Mouse (Mus musculus) embryonic stem cell, embryonic (primary cell): ENCODE data around the gene Cyp4f17.
"Not testable (repeated sequence)": the region's sequence is repeated elsewhere in the genome, so short reads cannot be mapped to it uniquely, and the experiment has no call there.

Experiments used
- CTCF ChIA-PET, 4 experiments: fragments of 300-600 bp in 2 of 4; fragments of 350-600 bp in 2 of 4; sonication (Branson Sonifier 250); formaldehyde crosslinking; loops; one replicate each; lab custom pipeline; 2022; ENCODE audit warnings: inconsistent platforms in 2 of 4; lab: Charles Lee
- POLR2A ChIA-PET, 4 experiments: fragments of 300-600 bp in 2 of 4; fragments of 350-600 bp in 2 of 4; sonication (Branson Sonifier 250); formaldehyde crosslinking; loops; one replicate each; lab custom pipeline; 2022; ENCODE audit warnings: antibody characterized with exemption in 4 of 4, inconsistent platforms in 1 of 4; lab: Charles Lee

The Cyp4f17 gene

DNA sequence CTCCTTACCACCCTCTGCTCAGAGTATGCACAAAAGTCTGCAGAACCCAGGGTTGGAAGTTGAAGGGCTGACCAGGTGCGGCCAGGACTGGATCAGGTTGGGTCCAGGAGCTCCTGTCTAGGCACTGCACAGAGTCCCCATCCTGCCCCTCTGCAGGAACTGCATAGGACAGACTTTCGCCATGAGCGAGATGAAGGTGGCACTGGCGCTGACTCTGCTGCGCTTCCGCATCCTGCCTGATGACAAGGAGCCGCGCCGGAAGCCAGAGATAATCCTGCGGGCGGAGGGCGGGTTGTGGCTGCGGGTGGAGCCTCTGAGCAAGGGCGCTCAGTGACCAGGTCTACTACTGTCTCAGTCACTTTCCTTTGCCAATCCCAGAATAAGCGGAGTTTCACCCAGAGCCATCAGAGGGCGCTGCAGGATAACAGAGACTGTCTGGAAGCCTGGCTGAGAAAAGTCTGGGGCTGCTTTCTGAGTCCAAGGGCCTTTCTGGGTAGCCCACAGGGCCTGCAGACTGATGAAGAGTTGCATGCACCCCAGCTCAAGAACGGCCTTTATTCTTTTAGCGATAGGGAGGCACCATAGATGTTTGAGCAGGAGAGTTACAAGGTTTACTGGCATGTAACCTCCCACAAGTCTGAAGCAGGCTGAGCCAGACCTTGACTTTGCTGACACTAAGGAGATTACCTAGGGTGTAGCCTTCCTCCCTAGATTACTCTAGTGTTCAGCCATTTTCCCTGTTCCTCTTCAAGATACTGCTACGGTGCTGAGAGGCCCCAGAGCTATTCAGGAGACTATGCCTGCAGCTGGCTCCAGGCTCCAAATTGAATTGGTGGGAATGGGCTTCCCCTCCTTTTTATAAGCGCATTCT, 45.3 kb downstream of the Cyp4f17 start:
- CTCF ChIA-PET = interaction anchor here (0.6 to 2.3 kb wide), 13 partner anchors 22 to 442 kb away, joined by 3 to 9 read pairs (median 5); partner anchors contain the start of genes Zfp472 (in 1 of the 4) and Zfp952 (in 1 of the 4)
- POLR2A ChIA-PET = interaction anchor here in 2 of 4 experiments (0.6 to 3.0 kb wide), 5 partner anchors 12 to 441 kb away, joined by 3 to 8 read pairs (median 4); partner anchors contain the start of gene Zfp952 (in 1 of the 2)

GRCm38 (mm10) chr17:32553016-32553415, 47.2 kb downstream of the Cyp4f17 start:
- CTCF ChIA-PET = interaction anchor here (0.5 to 1.3 kb wide), 10 partner anchors 22 to 439 kb away, joined by 3 to 6 read pairs (median 4); partner anchors contain the start of gene Zfp952 (in 1 of the 4)
- POLR2A ChIA-PET = interaction anchor here in 3 of 4 experiments (0.9 to 3.0 kb wide), 6 partner anchors 11 to 439 kb away, joined by 3 to 8 read pairs (median 3); partner anchors contain the start of genes Cyp4f13 (in 1 of the 3) and Zfp952 (in 1 of the 3)

DNA sequence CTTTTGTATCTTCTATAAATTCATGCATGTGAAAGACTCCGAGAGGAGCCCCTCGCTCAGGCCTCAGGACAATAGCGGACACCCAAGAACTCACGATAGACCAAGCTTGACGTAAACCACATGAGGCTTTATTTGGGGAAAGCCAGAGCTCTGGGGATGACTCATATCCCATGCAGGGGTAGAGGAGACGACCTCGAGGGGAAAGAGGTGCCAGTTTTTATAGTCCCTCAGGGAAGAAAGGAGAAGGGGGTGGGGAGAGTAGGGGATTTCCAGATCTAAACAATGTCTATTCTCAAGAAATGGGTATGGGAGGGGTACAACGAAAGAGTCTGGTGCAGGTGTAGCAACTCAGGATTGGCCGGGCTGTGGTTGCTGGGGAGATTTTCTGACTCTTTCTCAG, 48.5 kb downstream of the Cyp4f17 start:
- CTCF ChIA-PET = interaction anchor here in 1 of 4 experiments (0.6 kb wide), 1 partner anchor 149 kb away, joined by 3 read pairs; no protein-coding TSS in a partner anchor
- POLR2A ChIA-PET = not testable (repeated sequence)

- CTCF ChIA-PET = not testable (repeated sequence)
- POLR2A ChIA-PET = interaction anchor here in 2 of 4 experiments (1.2 to 1.9 kb wide), 2 partner anchors 10 to 12 kb away, joined by 4 read pairs; no protein-coding TSS in a partner anchor
Measured at GRCm38 (mm10) chr17:32563301-32563700, 57.5 kb downstream of the Cyp4f17 start.

GRCm38 (mm10) chr17:32573286-32573685, 67.4 kb downstream of the Cyp4f17 start:
- CTCF ChIA-PET = not testable (repeated sequence)
- POLR2A ChIA-PET = interaction anchor here in 1 of 4 experiments (0.6 kb wide), 1 partner anchor 26 kb away, joined by 3 read pairs; no protein-coding TSS in a partner anchor

DNA sequence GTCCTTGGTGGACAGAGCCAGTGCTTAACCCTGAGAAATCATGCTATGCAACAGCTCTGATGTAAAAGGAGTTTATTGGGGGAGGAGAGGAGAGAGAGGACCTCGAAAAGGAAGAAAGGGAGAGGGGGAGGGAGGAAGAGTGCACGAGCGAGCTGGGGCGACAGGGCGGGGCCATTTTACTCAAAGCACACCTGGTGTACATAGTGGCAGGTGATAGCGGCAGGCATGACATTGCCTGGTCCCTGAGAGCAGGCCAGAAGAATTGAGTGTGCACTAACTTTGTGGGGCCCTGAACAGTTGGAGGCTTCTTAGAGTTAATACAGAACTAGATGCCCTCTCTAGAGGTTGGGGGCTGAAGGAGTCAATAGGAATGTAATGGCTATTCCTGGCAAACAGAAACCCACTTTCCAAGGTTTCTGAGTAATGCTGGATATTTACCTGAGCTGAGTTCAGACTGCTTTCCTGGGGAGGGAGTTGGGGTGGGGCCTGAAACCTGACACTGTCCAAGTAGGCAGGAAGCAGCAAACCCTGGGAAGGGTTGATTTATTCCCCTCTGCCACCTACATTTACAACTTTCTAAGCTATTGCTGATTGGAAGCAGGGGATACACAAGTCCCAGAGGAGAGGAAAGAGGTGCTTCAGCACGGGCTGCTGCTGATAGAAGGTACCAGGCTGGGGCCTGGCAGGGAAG, 71.8 kb downstream of the Cyp4f17 start:
- ChIA-PET CTCF (no interaction called here), POLR2A (interaction anchor here in 1 of 4 experiments (0.6 kb wide), 1 partner anchor 191 kb away, joined by 6 read pairs; no protein-coding TSS in a partner anchor)
